Mouse (Mus musculus): Measurements from ENCODE around the gene Vps13c.

The Vps13c gene

GRCm38 (mm10) chr9:67883349-67883984, 43.3 kb downstream of the Vps13c start:
- no peak for DNase-seq

- no peak for DNase-seq
Observed at GRCm38 (mm10) chr9:67884095-67884494, 43.9 kb downstream of the Vps13c start.

GRCm38 (mm10) chr9:67886981-67887720, 47.0 kb downstream of the Vps13c start:
- DNase-seq, result no peak

GRCm38 (mm10) chr9:67893474-67893873, 53.3 kb downstream of the Vps13c start:
- no peak for DNase-seq

- peak; percentile 57 for DNase-seq
Observed at GRCm38 (mm10) chr9:67896646-67897295, 56.6 kb downstream of the Vps13c start.

- DNase-seq, result peak; percentile 51
Observed at GRCm38 (mm10) chr9:67900398-67900797, 60.2 kb downstream of the Vps13c start.

- DNase-seq, result no peak
Observed at GRCm38 (mm10) chr9:67904355-67904754, 64.2 kb downstream of the Vps13c start.

- DNase-seq, result no peak
Observed at GRCm38 (mm10) chr9:67905541-67905940, 65.3 kb downstream of the Vps13c start.

- DNase-seq, result no peak
Observed at GRCm38 (mm10) chr9:67914681-67915080, 74.5 kb downstream of the Vps13c start.

- DNase-seq, result peak; percentile 14
Observed at GRCm38 (mm10) chr9:67922350-67922749, 82.2 kb downstream of the Vps13c start.

GRCm38 (mm10) chr9:67930629-67931028, 90.4 kb downstream of the Vps13c start:
- DNase-seq, result no peak

GRCm38 (mm10) chr9:67937286-67937685, 97.1 kb downstream of the Vps13c start:
- peak; percentile 84 for DNase-seq

- DNase-seq, result no peak
Observed at GRCm38 (mm10) chr9:67955466-67956010, 115.3 kb downstream of the Vps13c start.

GRCm38 (mm10) chr9:67961953-67962352, 121.8 kb downstream of the Vps13c start:
- DNase-seq, result no peak

GRCm38 (mm10) chr9:67965889-67966288, 125.7 kb downstream of the Vps13c start:
- peak; percentile 61 for DNase-seq

- DNase-seq, result no peak
Observed at GRCm38 (mm10) chr9:67967011-67967410, 126.8 kb downstream of the Vps13c start.

- peak; percentile 76 for DNase-seq
Observed at GRCm38 (mm10) chr9:67973451-67973850, 133.3 kb downstream of the Vps13c start.

- DNase-seq, result no peak
Observed at GRCm38 (mm10) chr9:67975491-67975890, 135.3 kb downstream of the Vps13c start.

- no peak for DNase-seq
Observed at GRCm38 (mm10) chr9:68006566-68006965, 166.4 kb downstream of the Vps13c start.

- peak; percentile 83 for DNase-seq
Observed at GRCm38 (mm10) chr9:68014991-68015396, 174.8 kb downstream of the Vps13c start.

- peak; percentile 77 for DNase-seq
Observed at GRCm38 (mm10) chr9:68016255-68016954, 176.2 kb downstream of the Vps13c start.

- DNase-seq, result no peak
Observed at GRCm38 (mm10) chr9:68020776-68021365, 180.7 kb downstream of the Vps13c start.

All from retina, postnatal 1 day (tissue).